Comparison of ENCODE assay signal across 12 mouse cellular contexts in the genomic region with DNA sequence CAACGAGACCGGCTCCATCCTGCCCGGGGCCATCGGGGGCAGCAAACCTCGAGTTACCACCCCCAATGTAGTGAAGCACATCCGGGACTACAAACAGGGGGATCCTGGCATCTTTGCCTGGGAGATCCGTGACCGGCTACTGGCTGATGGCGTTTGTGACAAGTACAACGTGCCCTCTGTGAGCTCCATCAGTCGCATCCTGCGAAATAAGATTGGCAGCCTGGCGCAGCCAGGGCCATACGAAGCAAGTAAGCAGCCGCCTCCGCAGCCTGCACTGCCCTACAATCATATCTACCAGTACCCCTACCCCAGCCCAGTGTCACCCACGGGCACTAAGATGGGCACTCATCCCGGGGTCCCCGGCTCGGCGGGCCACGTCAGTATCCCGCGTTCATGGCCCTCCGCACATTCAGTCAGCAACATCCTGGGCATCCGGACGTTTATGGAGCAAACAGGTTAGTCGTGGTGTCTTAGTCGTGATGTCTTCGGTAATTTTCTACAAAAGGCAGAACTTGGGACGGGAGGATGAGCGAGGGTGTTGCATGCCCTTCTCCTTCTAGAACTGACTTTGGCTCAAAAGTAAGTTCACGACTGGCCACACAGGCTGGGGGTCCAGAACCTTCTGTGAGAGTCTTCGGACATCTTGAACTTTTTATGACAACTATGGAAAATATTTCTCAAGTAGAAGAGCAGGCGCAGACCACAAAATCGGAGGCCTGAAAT. TPM values are rescaled to one million over a fixed set of nuclear protein-coding genes. Genes with fewer than 3 reads are reported as not detected.
DNase-seq lines count a peak whose midpoint lies in the region; ATAC-seq lines count a peak whose summit lies in the region.
"Had no signal": no experiment of that assay in that cellular context is flagged by ENCODE, and none has a peak within 500 bp of the region (broad histone marks: within the 10 kb centered on the region; RNA-seq: fewer than 3 reads in every experiment).

No protein-coding gene starts in this region.

- H3K4me1 ChIP-seq in forebrain, embryonic 11.5 days (replicated peaks; ENCODE audit: control insufficient read depth, insufficient read depth, low read length): 0 out of 2 replicates have a peak, but pooled peaks cover 2% of the 10 kb centered on the region
- H3K4me1 ChIP-seq in forebrain, embryonic 13.5 days: peaks cover 12% of the 10 kb centered on the region
- H3K4me1 ChIP-seq in kidney, embryonic 14.5 days (ENCODE audit: control insufficient read depth, insufficient read depth, low read length): no peaks in the 10 kb centered on the region
- peaks cover 29% of the 10 kb centered on the region for H3K4me1 ChIP-seq in embryonic facial prominence, embryonic 15.5 days

- H3K27ac ChIP-seq in forebrain, embryonic 11.5 days (ENCODE audit: low read depth, low read length): no peak overlapping the region
- no peak overlapping the region for H3K27ac ChIP-seq in forebrain, embryonic 13.5 days
- no peak overlapping the region for H3K27ac ChIP-seq in kidney, embryonic 14.5 days (ENCODE audit: low read depth, low read length)
- no peak overlapping the region for H3K27ac ChIP-seq in embryonic facial prominence, embryonic 15.5 days (replicated peaks)

- ATAC-seq in forebrain, embryonic 11.5 days (replicated peaks; ENCODE audit: low FRiP score): no peak
- ATAC-seq in forebrain, embryonic 13.5 days: no peak
- no peak for ATAC-seq in kidney, embryonic 14.5 days (ENCODE audit: low FRiP score, low TSS enrichment)
- ATAC-seq in embryonic facial prominence, embryonic 15.5 days (ENCODE audit: insufficient number of reproducible peaks, low FRiP score, low TSS enrichment, low read depth): no peak

- peak; percentile 73 for DNase-seq in forebrain, embryonic 11.5 days (ENCODE audit: low spot score)
- DNase-seq in kidney, postnatal 10 days: no peak
- peak; percentile 71 for DNase-seq in neural tube, embryonic 10.5 days (ENCODE audit: extremely low spot score, low spot score)
- no peak for DNase-seq in cerebellum, adult 8-10 months
- no peak for DNase-seq in MN1 (ENCODE audit: low spot score)
- DNase-seq: adrenal gland, postnatal 10 days; cerebellum, adult 11-12 months; kidney, postnatal 14 days had no signal

- no peak overlapping the region for H3K4me2 ChIP-seq in forebrain, embryonic 11.5 days (ENCODE audit: low read depth, low read length, severe bottlenecking)
- no peak overlapping the region for H3K4me2 ChIP-seq in forebrain, embryonic 13.5 days
- no peak overlapping the region for H3K4me2 ChIP-seq in kidney, embryonic 14.5 days (replicated peaks; ENCODE audit: low read depth, low read length)
- peak overlapping the region; percentile 65 for H3K4me2 ChIP-seq in embryonic facial prominence, embryonic 15.5 days (replicated peaks)

- no peaks in the 10 kb centered on the region for H3K36me3 ChIP-seq in forebrain, embryonic 11.5 days (ENCODE audit: control insufficient read depth, insufficient read depth, low read length)
- no peaks in the 10 kb centered on the region for H3K36me3 ChIP-seq in forebrain, embryonic 13.5 days (ENCODE audit: poor library complexity, severe bottlenecking)
- H3K36me3 ChIP-seq in kidney, embryonic 14.5 days (ENCODE audit: control insufficient read depth, insufficient read depth, low read length): no peaks in the 10 kb centered on the region
- H3K36me3 ChIP-seq in embryonic facial prominence, embryonic 15.5 days: no peaks in the 10 kb centered on the region

- H3K4me3 ChIP-seq in forebrain, embryonic 11.5 days (ENCODE audit: low read depth, low read length): no peak overlapping the region
- H3K4me3 ChIP-seq in forebrain, embryonic 13.5 days: no peak overlapping the region
- H3K4me3 ChIP-seq in kidney, embryonic 14.5 days (ENCODE audit: low read length): 0 out of 2 replicates have a peak overlapping the region, but pooled peaks have one; percentile 25
- peak overlapping the region; percentile 47 for H3K4me3 ChIP-seq in embryonic facial prominence, embryonic 15.5 days (replicated peaks)

- H3K9me3 ChIP-seq in forebrain, embryonic 11.5 days (ENCODE audit: control insufficient read depth, low read length): no peaks in the 10 kb centered on the region
- no peaks in the 10 kb centered on the region for H3K9me3 ChIP-seq in forebrain, embryonic 13.5 days (replicated peaks)
- no peaks in the 10 kb centered on the region for H3K9me3 ChIP-seq in kidney, embryonic 14.5 days (ENCODE audit: control insufficient read depth, low read length)
- no peaks in the 10 kb centered on the region for H3K9me3 ChIP-seq in embryonic facial prominence, embryonic 15.5 days (replicated peaks)

- H3K9ac ChIP-seq in forebrain, embryonic 11.5 days (ENCODE audit: low read length): no peak overlapping the region
- H3K9ac ChIP-seq in forebrain, embryonic 13.5 days: no peak overlapping the region
- H3K9ac ChIP-seq in kidney, embryonic 14.5 days (ENCODE audit: low read depth, low read length): no peak overlapping the region
- H3K9ac ChIP-seq in embryonic facial prominence, embryonic 15.5 days: no peak overlapping the region

- WGBS in forebrain, embryonic 11.5 days: under 1% methylated on average over 36 of the region's 36 CpGs
- WGBS in forebrain, embryonic 13.5 days: 1% methylated on average over 36 of the region's 36 CpGs
- 1% methylated on average over 36 of the region's 36 CpGs for WGBS in kidney, embryonic 14.5 days
- 2% methylated on average over 36 of the region's 36 CpGs for WGBS in embryonic facial prominence, embryonic 15.5 days

- H3K27me3 ChIP-seq in forebrain, embryonic 11.5 days (ENCODE audit: control insufficient read depth, insufficient read depth, low read length): peaks cover 88% of the 10 kb centered on the region
- peaks cover 94% of the 10 kb centered on the region for H3K27me3 ChIP-seq in forebrain, embryonic 13.5 days
- H3K27me3 ChIP-seq in kidney, embryonic 14.5 days (ENCODE audit: control insufficient read depth, insufficient read depth, low read length): peaks cover 91% of the 10 kb centered on the region
- peaks cover 91% of the 10 kb centered on the region for H3K27me3 ChIP-seq in embryonic facial prominence, embryonic 15.5 days

RNA-seq across cellular contexts. Expression of a gene that starts 4.3 kb away (rescaled TPM):
- polyA plus RNA-seq in forebrain, embryonic 11.5 days (2014; fragmentation: Nextera tagmentation; extraction: Ambion mirVana): 0.29 and 0.49 TPM in 2 replicates
- polyA plus RNA-seq in forebrain, embryonic 13.5 days (2015; fragmentation: Nextera tagmentation; extraction: Ambion mirVana): 0.06 TPM in 1 of 2 replicates, not detected in the other
- polyA plus RNA-seq in kidney, embryonic 14.5 days (2014; fragmentation: Nextera tagmentation; extraction: Ambion mirVana): 0.07 TPM in 1 of 2 replicates, not detected in the other
- polyA plus RNA-seq in embryonic facial prominence, embryonic 15.5 days (2015; fragmentation: Nextera tagmentation; extraction: Ambion mirVana): 8.9 and 9.6 TPM in 2 replicates
- polyA plus RNA-seq: stomach, embryonic 14.5 days had no signal

Comparison
In these comparisons a context has a peak if more than half of its experiments do, and no peak if none do; other contexts are left out.
1. DNase-seq: peak in forebrain, embryonic 11.5 days (single experiment) and neural tube, embryonic 10.5 days (single experiment); none in kidney, postnatal 10 days (single experiment), cerebellum, adult 8-10 months (single experiment) and MN1 (single experiment).
2. H3K4me3 ChIP-seq: peak in kidney, embryonic 14.5 days (single experiment) and embryonic facial prominence, embryonic 15.5 days (single experiment); none in forebrain, embryonic 11.5 days (single experiment) and forebrain, embryonic 13.5 days (single experiment).